Mouse (Mus musculus) right cerebral cortex, adult 18-20 months (tissue): ENCODE measurements around the gene Lrp2.
"Not testable (repeated sequence)": the region's sequence is repeated elsewhere in the genome, so short reads cannot be mapped to it uniquely, and the experiment has no call there.

Source experiments
- DNase-seq: peaks from one replicate; pipeline ENCODE4 v3.0.0; 2022; ENCODE audit warnings: mixed read lengths

The Lrp2 gene

DNA sequence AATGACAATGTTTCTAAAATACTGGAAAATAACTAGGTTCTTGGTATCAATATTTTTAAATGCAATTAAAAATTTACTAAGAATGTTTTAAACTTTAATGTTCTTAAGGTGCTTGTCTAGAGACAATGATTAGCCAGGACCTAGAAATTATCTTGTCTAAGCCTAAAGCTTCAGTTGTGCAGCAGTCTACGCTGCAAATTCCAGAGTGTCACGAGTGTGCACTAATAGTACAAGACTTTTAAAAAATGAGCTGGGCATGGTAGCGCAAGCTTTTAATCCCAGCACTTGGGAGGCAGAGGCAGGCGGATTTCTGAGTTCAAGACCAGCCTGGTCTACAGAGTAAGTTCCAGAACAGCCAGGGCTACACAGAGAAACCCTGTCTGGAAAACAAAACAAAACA lies 3.8 kb downstream of the Lrp2 start:
- not testable (repeated sequence) for DNase-seq

DNA sequence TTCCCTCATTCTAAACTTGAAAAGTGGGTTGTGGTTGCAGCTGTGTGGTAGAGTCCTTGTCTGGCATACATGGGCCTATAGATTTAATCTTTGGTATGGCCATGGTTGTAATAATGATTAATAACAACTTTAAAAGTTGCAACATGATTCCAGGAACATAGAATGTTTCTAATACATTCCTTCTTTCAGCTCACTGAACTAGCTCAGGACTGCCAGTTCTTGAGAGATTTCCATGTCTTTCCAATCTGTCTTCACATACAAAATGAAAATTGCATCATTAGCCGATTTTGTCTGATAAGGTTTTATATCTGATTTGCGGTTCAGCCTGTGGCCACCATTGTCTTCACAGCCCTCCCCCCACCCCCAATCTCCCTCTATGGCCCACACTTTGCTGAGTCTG lies 5.8 kb downstream of the Lrp2 start:
- DNase-seq, result no peak

DNA sequence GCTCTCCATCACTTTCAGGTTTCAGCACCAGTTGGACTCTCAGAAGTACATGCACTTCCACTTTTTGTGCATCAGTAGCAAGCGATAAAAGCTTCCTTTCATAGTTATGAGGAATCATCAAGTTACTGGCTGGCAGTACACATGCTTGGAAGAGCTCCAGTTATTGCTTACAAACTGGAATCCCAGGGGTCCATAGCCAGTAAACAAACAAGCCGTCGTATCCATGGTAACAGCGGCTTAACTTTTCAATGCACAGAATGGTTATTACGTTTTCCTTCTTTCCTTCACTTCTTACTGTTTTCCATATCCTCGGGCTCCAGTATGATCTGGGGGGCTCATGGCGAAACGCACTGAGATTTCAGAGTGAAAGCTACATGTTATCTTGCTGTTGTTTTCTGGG lies 7.7 kb downstream of the Lrp2 start:
- DNase-seq, result no peak

DNA sequence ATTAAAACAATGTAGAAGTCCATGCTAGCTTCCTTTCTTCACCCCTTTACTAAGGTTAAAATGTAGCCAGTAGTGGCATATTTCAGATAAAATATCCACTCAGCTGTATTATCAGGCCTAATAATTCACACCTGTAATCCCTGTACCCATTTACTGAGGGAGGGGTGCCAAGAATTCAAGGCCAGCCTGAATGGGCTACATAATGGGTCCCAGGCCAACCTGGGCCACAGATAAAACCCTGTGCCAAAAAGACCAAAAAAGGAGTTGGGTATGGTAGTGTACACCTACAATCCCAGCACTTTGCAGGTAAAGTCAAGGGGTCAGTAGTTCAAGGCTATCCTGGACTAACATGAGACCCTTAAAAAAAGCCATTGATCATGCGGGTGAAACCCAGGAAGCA lies 9.3 kb downstream of the Lrp2 start:
- DNase-seq, result no peak

DNA sequence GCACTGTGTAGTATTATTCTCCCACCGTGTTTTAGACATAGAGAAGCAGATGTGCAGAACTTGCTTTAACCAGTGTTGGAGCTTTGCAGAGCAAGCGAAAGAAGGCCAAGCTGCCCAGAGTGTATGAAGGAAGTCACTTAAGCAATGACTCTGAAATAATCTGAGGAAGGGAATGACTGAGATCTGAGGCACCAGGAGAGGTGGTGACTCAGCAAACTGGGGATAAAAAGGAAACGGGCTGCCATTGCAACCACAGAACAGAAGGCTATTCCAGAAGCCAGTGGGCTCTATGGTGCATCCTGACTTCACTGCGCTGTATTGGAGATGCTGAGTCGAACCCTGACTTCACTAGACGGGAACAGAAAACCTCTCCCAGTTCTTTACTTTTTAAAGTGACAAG lies 10.9 kb downstream of the Lrp2 start:
- DNase-seq, result no peak

DNA sequence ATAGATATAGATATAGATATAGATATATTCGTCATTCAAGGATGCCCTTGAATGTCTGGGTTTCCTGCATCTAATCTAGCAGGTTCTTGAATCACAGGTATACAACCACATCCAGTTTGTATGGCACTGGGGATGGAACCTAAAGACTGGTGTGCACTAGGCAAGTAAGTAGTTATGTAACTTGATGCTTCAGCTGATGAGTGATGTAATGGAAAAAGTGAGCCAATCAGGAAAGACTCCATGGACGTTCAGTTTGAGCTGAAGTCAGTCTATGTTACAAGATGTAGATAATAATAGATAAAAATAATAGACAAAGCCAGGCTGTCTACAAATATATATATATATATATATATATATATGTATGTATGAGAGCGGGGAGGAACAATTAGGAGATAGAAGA lies 11.6 kb downstream of the Lrp2 start:
- no peak for DNase-seq

DNA sequence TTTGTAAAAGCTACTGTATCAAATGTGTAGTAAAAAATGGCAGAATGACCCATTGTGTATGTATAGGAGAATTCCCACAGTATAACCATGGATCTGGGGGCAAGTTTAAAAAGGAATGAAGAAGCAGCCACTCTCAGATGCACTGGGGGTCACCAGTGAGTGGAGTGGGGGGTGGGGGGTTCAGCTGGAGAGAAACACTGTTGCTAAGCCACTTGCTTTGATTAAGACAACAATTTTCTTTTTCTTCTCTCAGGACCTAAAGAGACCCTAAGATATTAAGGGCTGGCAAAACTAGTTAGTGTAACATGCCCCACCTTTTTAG lies 12.2 kb downstream of the Lrp2 start:
- DNase-seq, result no peak

DNA sequence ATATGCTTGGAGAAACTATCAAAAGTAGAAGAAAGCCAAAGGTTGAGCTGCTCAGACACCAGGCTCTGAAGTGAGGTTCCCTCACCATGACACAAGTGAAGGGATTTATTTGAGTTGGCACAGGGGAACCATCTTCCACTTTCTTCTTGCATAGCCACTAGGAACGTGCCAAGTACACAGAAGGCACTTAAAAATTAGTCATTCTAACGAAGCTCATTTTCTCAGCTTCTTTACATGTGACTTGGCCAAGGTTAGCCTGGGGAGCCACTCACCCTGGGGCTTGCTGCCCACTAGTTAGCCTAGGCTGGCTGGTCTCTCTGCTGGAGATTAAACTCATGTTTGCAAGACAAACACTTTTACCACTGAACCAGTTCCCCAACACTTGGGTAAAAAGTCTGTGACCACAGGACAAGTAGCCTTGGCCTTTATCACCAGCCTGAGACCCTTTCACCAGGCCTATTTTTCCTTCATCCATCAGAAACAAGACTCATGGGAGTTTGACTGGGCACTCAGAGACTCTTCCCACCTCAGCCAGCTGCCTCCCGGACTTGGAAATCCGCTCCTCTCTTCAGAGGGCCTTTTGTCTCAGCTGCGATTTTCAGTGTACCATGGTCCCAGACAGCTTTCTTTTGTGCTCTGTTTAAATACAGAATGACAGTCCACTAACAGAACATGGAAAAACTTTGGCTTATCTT lies 12.7 kb downstream of the Lrp2 start:
- no peak for DNase-seq

DNA sequence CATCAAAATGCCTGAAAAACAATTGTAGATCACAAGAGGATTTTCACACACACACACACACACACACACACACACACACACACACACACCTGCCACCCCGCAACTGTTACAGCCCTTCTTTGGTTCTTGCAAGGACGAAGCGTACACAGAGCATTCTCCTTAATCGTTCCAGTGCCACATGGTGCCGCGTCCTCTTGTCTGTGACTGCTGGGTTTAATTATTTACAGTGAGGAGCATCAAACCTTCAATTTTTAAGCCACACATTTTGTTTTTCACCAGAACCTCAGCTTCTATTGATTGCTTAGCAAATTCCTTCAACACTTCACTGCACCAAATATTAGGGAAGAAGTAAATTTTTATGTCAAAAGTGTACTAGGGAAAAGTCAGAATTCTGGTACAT lies 15.3 kb downstream of the Lrp2 start:
- DNase-seq, result no peak

DNA sequence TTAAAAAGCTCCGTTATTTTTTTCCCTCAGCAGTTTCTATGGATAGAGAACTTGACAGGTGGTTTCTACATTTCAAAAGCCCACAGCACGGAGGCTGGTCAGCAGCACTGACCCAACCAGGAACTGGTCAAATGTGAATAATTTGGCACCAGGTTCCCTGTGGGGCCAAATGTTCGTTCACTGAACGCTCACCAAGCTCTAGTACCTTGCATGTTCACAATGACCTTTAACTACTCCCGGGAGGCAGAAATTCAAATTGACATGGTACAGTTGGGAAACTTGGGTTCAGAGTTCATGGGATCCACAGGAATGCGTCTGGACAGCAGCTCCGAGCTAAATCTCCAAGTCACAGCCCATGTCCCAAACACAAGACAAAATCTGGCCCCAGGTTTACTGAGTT lies 19.6 kb downstream of the Lrp2 start:
- DNase-seq, result no peak

DNA sequence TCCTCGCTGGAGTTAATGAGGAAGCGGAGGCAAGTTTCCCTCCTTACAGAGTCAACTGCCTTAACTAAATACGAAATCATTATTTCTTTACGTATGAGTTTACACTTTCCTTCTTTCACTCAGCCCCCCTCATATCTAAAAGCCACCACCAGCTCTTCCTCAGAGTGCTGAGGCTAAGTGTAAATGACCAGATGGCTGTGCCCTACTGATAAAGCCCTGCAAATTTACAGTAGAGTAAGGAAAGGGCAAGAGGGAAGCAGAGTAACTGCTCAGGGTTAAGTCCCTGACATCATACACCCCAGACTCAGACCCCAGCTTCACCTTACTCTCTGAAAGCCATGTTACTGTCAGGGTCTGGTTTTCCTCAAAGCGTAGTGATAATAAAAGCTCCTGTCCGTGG lies 22.4 kb downstream of the Lrp2 start:
- DNase-seq, result no peak

DNA sequence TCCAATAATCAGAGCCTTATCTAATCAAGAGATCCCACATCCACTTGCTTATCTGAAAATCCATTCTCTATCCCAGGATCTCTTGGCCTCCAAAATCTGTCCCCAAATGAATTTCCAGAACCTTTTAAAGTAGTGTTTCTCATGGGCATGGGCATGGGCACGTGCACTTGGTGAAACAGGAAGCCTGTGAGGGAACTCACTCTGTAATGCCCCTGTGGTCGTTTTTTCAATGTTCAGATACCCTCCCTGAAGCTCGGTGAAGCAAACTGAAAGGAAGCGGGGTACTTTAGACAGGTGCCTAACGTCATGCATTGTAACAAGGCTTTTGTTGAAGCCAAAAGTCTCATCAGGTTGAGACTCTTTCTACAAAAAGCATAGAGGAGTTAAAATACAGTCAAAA lies 23.1 kb downstream of the Lrp2 start:
- DNase-seq, result no peak

DNA sequence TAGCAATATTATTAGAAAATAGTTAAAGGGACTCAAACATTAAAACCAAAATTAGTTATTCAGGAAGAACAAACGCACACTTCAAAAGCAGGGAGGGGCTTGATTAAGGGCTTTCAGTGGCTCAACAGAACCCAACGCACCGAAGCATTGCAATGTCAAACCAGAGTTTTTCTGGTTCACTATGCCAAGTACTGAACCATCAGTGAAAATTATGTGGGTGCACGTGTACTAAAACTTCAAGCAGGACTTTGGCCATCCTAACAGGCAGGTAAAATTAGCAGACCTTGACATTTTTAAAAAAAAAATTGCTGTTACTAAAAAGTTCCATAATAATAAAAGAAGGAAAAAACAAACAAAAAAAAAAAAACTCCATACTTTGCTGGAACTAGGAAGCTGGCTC lies 25.6 kb downstream of the Lrp2 start:
- DNase-seq, result no peak

DNA sequence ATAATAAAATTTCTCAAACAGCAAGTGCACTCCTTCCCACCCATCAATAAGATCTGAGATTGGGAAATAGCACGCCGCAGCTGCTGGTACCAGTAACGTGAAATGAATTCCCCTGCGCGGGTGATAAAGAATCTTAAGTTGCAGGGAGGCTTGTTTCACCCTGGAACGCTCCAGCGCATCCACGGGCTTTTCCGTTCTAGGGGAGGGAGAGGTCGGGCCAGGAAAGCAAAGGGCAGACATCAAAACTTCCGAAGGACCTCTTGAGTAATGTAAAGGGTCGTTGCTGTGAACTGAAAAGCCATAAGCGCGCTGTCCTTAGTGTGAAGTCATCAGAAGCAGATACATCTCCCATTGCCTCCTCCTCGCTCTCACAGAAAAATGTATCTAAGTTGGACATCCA lies 26.5 kb downstream of the Lrp2 start:
- DNase-seq, result no peak

DNA sequence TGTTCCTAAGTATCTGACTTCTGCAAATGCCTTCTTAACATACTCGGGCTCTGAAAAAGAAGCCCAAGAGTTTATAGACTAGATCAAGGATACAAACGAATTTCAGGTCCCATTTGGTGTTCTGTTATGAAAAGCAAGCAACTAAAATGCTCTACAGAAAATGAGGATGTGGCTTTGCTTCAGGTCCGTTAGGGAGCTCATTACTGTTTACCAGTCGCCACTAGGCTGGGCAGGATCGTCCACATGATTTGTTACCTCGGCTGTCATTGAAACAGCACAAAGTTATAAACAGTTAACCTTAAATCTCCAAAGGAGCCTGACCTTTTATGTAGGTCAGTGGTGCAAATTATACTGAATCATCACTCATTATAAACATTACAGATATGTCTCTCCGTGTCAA lies 29.2 kb downstream of the Lrp2 start:
- DNase-seq, result no peak

DNA sequence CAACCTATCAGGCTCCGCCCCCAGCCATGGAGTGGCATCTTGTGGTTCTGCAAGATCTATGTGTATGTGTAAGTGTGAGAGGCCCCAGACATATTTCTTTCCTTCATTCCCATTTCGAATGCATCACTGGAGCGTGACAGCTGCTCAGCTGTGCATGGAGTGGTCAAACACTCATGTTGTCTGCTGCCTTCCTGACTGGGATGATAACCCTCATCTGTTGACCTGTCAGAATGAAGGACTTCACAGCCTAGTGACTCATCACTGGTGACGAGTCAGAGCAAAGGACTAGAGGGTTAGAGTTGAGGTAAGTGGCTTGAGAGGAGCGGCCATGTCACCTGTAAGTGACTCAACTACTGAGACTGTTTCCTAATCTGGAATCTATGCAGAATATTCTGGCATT lies 34.2 kb downstream of the Lrp2 start:
- DNase-seq, result no peak

DNA sequence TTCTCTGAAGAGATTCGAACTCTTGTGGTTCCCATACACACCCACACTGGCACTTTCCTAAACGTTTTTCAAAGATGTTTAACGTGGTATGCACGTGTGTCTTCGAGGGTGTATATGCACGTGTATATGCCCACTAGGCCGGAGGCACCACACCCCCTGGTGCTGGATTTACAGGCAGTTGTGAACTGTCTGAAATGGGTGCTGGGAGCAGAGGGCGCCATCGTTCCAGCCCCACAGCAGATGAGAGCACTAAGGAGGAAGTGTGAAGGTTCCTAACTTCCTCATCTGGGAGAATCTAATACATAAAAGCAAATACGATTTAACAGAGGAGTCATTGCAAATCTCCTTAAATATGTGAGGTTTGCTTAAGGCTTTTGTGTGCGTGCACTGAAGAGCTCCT lies 39.0 kb downstream of the Lrp2 start:
- DNase-seq, result no peak

DNA sequence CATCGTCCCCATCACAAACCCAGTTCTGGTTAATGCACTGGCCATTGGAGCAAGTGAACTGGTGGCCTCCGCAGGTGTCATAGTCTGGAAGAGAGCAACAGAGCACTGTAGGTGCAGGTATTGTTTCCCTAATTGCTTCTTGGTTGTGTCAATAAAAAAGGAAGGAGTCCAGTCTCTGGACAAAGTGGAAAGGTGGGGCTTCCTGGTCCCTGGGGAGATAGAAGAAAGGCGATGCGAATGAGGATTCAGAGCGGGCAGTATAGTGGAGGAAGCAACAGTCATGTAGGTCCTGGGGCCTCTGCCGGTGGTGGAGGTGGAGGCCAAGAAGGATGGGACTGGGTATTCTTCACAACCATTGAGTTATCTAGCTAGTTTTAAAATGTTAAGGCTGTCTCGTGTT lies 49.8 kb downstream of the Lrp2 start:
- no peak for DNase-seq

DNA sequence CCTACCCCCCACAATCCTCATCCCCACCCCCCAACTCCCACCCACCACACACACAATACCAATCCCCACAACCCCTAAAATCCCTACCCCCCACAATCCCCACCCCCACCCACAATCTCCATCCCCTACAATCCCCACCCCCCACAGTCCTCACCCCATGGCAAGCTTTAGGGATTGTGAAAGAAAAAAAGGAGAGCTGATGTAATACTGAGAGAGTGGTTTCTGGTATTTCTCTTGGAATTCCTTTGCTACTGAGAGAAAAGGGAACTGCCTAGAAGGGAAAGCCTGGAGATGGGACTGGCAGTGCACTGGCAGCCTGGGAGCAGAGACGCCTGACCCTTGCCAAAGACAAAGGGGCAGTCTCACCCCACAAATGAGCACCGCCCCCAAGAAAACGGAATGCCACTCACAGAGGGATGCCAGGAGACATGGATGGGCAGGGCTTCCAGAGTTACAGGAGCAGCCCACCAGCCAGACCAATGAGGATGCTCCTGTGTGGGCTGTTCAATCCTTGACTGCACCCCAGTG lies 54.3 kb downstream of the Lrp2 start:
- DNase-seq, result no peak

DNA sequence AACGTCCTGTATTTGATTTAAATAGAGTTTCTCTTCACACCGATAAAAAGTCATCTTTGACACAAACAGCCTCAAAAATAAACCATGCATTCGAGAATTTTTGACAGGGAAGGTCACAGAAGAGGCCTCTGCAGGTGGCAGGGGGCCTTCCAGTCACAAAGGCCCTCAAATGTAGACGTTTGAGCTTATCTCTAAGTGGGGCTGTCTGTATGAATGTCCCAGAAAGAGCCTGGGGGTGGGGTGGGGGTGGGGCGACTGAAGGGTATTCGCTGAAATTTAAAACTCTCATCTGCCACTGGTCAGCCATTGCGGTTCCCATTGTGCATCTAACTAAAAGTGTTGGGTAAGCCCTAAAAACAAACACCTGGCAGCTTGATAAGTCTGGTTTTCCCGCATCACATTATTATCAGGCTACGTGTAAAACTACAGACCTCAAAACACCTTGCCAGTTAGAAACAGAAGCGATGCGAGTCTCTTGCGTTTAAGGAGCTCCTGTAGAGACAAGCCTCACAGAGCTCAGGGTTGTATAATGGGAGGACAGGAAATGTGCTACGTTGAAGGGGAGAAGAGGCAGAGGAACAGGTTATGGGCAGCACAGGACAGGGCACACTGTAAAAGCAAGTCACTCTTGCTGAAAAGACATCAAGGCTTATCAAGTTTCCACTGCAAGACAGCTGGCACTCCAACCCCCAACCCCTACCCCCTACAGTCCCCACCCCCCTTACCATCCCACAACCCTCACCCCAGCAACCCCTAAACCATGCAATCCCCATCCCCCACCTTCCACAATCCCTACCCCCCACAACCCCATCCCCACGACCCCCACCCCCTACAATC lies 55.0 kb downstream of the Lrp2 start:
- DNase-seq, result no peak

DNA sequence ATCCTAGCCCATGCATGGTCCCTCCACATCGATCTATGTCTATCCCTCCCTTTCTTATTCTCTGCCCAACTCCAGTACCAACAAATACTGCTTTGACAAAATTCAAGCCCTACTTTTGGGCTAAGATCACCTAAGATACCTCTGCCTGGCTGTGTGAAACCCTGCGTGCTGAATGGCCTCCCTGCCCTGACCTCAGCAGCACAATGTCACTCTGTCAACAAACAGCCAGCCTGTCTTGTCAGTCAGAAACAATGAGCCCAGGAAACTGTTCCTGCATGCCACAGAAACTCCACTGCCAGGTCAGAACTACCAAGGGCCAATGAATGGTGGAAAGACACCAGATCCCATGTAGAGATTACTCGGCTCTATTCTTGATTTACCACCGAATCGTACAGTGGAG lies 55.7 kb downstream of the Lrp2 start:
- DNase-seq, result no peak

DNA sequence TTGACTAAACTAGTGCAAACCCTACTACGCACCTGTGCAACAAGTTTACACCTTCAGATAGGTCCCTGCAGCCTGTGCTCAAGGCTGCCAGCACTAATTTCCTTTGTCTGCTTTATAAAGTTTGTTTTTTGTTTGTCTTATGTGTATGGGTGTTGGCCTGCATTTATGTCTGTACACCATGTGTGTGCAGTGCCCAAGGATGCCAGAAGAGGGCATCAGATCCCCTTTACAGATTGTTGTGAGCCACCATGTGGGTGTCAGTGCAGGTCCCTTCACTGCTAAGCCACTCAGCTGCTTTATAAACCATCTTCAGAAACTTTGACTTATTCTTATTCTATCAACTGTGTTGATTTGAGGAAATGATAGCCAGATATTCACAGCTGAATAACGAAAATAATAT lies 65.6 kb downstream of the Lrp2 start:
- no peak for DNase-seq

DNA sequence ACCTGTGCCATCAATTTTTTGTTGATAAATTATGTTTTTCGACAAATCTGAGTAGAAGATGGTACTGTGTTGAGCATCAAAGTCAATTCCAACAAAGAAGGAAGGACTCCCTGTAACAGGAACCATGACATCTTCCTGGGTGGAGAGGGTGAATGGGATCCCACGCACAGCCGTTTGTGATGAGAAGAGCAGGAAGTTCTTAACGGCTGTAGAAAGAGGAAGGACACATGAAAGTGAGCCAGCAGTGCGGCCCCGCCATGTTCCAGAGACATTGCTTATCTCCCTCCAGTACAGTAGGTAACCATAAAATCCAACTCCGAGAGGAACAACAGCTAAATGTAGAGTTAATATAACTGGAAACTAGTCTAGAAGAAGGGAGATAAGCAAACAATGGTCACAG lies 67.6 kb downstream of the Lrp2 start:
- no peak for DNase-seq

DNA sequence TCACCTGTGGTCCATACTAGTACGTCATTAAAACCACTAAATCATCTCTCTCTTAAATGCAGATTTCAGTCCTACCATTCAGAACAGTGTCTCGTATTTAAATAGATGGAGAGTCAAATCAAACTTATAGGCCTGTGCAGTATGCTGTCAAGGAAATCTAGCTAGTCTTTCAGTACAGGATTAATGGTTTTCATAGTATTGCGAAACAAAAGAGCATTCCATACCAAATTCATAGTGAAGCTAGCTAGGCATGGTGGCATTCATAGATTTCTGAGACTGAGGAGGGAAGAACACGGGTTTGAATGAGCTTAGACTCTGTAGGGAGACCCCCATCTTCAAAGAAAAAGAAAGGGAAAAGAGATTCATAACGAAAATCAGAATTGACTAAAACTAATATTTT lies 74.1 kb downstream of the Lrp2 start:
- DNase-seq, result no peak

DNA sequence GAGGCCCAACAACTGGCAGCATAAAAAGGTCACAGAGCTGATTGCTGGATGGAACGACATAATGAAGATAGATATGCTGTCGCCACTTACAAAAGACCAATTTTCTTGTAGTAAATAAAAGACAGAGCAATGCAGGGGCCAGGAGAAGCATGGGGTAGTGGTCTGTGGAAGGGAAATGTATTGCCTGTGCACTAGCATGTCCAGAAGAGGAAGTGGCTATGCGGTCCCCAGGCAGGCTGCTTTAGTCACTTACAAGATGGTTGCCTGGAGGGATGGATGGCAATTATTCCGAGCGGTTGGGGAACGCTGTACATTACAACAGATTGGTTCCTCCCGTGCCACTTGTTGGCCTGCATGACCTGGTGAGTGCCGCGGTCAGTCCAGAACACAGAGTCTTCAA lies 85.5 kb downstream of the Lrp2 start:
- no peak for DNase-seq
